Mouse (Mus musculus): ENCODE measurements around the gene Rpl23. TPM values are rescaled to one million over a fixed set of nuclear protein-coding genes. Genes with fewer than 3 reads are reported as not detected.

The Rpl23 gene
- polyA plus RNA-seq, 1 experiment from 2014 or later, result 299 TPM

DNA sequence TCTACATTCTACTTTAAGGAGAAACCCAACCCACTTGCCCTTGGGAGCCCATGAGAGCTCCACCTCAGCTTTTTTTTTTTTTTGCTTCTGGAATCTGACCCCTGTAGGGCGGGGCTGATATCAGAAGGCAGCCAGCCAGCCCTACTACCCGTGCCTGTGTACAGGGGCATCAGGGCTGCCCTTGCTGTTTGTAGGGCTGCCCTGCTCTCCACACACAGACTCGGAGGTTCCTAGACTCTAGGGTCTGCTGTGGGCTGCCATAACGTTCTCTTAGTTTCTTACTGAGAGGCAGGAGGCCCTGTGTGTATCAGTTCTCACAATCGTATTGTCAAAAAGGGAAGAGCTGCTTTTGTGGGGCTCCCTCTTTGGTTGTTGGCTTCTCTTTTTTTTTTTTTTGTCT, 35.1 kb upstream of the Rpl23 start:
- H3K4me3 ChIP-seq (ENCODE audit: low read length), result no peak overlapping the region
- no peaks in the 10 kb centered on the region for H3K9me3 ChIP-seq (replicated peaks; ENCODE audit: control insufficient read depth, low read length)
- no peak overlapping the region; the same call in 1 of the 2 replicates for H3K4me2 ChIP-seq (ENCODE audit: low read depth, low read length)
- H3K27ac ChIP-seq (ENCODE audit: low read length), result peak overlapping the region; percentile 76
- whole genome bisulfite sequencing, result 20% methylated on average over 5 of the region's 5 CpGs
- H3K36me3 ChIP-seq (ENCODE audit: control insufficient read depth, insufficient read depth), result 0 out of 2 replicates have a peak, but pooled peaks cover 8% of the 10 kb centered on the region
- peak overlapping the region; percentile 55; the same call in 1 of the 2 replicates for H3K9ac ChIP-seq (ENCODE audit: low read length)
- peak; percentile 53; the same call in 1 of the 2 replicates for ATAC-seq (replicated peaks; ENCODE audit: extremely low read depth, insufficient read depth, low FRiP score)
- H3K4me1 ChIP-seq (ENCODE audit: control insufficient read depth, insufficient read depth, low read length), result peaks cover 68% of the 10 kb centered on the region
- no peaks in the 10 kb centered on the region for H3K27me3 ChIP-seq (ENCODE audit: control insufficient read depth, insufficient read depth, low read length)

DNA sequence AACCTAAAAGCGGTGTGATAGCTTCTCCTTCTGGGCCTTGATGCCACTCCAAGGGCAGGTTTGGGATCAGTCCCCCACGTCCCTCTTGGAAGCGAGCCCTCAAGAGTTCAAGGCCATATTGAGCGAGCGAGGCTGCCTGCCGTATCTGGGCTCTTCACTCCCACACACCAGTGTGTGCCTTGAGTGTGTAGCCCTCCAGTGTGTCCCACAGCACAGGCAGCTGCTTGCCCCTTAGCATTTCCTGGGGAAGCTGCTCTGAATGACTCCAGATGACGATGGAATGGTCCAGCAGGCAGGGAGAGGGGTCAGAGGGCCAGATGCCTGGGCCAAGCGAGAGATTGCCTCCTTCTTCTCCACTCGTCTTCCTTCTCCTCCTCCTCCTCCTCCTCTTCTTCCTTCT, 34.7 kb upstream of the Rpl23 start:
- ATAC-seq (replicated peaks; ENCODE audit: extremely low read depth, insufficient read depth, low FRiP score), result no peak
- Histone ChIP-seq H3K27me3 (ENCODE audit: control insufficient read depth, insufficient read depth, low read length) (no peaks in the 10 kb centered on the region), H3K4me2 (ENCODE audit: low read depth, low read length) (peak overlapping the region; percentile 23; the same call in 1 of the 2 replicates), H3K4me3 (ENCODE audit: low read length) (no peak overlapping the region), H3K4me1 (ENCODE audit: control insufficient read depth, insufficient read depth, low read length) (peaks cover 73% of the 10 kb centered on the region), H3K9ac (ENCODE audit: low read length) (peak overlapping the region; percentile 55; the same call in 1 of the 2 replicates), H3K36me3 (ENCODE audit: control insufficient read depth, insufficient read depth) (0 out of 2 replicates have a peak, but pooled peaks cover 8% of the 10 kb centered on the region), H3K9me3 (replicated peaks; ENCODE audit: control insufficient read depth, low read length) (no peaks in the 10 kb centered on the region), H3K27ac (ENCODE audit: low read length) (peak overlapping the region; percentile 76)
- 45% methylated on average over 9 of the region's 9 CpGs for WGBS

DNA sequence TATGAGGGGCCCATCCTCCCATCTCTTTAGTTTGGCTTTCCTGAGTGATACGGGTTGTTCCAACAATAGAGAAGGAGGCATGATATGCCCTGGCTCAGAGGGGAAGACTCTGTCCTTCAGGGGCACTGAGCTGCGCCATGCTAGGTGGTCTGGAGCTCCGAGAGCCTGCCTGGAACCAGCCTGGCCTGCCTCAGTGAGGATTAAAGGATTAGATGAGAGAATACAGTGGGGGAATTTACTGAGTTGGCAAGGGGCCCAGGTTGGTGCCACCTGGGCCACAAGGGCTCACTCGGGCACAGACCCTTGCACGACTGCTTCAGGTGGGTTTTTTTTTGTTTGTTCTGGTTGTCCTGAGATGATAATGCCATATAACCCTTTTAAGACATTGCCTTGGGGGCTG, 33.9 kb upstream of the Rpl23 start:
- no peaks in the 10 kb centered on the region for H3K9me3 ChIP-seq (replicated peaks; ENCODE audit: control insufficient read depth, low read length)
- peaks cover 74% of the 10 kb centered on the region for H3K4me1 ChIP-seq (ENCODE audit: control insufficient read depth, insufficient read depth, low read length)
- no peak overlapping the region for H3K4me2 ChIP-seq (ENCODE audit: low read depth, low read length)
- no peak overlapping the region for H3K4me3 ChIP-seq (ENCODE audit: low read length)
- H3K27ac ChIP-seq (ENCODE audit: low read length), result peak overlapping the region; percentile 30
- 72% methylated on average over 5 of the region's 5 CpGs for WGBS
- no peak for ATAC-seq (replicated peaks; ENCODE audit: extremely low read depth, insufficient read depth, low FRiP score)
- no peak overlapping the region for H3K9ac ChIP-seq (ENCODE audit: low read length)
- H3K27me3 ChIP-seq (ENCODE audit: control insufficient read depth, insufficient read depth, low read length), result no peaks in the 10 kb centered on the region
- H3K36me3 ChIP-seq (ENCODE audit: control insufficient read depth, insufficient read depth), result 0 out of 2 replicates have a peak, but pooled peaks cover 8% of the 10 kb centered on the region

DNA sequence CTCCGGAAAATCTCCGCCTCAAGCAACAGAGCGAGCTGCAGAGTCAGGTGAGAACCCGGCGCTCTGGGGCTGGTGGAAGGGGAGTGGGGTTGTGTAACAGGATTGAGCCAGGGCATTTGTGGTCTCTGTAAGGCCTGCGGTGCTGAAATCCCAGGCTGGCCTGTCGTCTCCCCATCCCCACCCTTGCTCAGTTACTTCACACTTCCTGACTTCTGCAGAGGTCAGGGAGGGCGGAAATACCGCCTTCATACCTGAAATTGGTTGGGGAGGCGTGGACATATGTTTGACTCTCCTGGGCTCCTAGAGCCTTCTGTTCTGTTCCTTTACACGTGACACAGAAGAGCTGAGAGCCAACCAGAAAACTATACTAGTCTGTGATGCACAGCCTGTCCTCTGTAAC, 33.5 kb upstream of the Rpl23 start:
- Histone ChIP-seq H3K4me3 (ENCODE audit: low read length) (no peak overlapping the region), H3K27ac (ENCODE audit: low read length) (peak overlapping the region; percentile 30), H3K27me3 (ENCODE audit: control insufficient read depth, insufficient read depth, low read length) (no peaks in the 10 kb centered on the region), H3K36me3 (ENCODE audit: control insufficient read depth, insufficient read depth) (0 out of 2 replicates have a peak, but pooled peaks cover 8% of the 10 kb centered on the region), H3K9me3 (replicated peaks; ENCODE audit: control insufficient read depth, low read length) (no peaks in the 10 kb centered on the region), H3K9ac (ENCODE audit: low read length) (peak overlapping the region; percentile 32; the same call in 1 of the 2 replicates), H3K4me2 (ENCODE audit: low read depth, low read length) (no peak overlapping the region), H3K4me1 (ENCODE audit: control insufficient read depth, insufficient read depth, low read length) (peaks cover 72% of the 10 kb centered on the region)
- 72% methylated on average over 11 of the region's 11 CpGs for WGBS
- no peak for ATAC-seq (replicated peaks; ENCODE audit: extremely low read depth, insufficient read depth, low FRiP score)

DNA sequence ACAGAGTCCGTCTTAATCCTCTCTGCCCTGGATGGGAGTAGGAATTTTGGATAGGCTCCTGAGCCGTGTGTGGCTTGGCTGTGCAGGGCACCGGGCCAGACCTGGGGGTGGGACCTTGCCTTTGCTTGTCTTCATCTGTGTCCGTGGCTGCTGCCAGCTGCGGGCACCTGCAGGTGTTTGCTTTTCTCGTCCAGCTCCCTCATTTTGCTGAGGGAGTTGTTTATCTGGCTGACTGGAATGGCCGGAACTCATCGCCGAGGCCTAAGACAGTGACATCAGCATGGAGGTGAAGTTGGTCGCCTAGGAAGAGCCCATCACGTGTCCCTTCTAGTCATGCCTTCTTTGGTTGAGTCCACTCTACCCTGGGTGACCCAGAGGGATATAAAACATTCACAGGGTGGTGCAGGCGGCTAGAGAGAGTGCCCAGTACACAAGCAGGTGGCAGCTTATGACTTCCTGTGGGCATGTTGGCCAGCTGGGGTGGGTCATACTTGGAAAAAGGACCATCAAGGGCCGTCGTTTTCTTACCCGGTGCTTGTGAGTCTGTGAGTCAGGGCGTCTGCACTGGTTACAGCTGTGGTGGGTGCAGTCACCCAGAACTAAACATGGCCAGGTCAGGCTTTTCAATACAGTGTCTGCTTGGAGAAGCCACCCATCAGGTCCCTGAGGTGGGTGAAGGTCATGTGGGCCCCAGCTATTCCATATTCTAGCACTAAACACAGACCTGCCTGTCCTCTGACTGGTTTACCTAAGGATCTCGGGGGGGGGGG, 31.7 kb upstream of the Rpl23 start:
- Histone ChIP-seq H3K9me3 (replicated peaks; ENCODE audit: control insufficient read depth, low read length) (no peaks in the 10 kb centered on the region), H3K4me3 (ENCODE audit: low read length) (no peak overlapping the region), H3K27me3 (ENCODE audit: control insufficient read depth, insufficient read depth, low read length) (no peaks in the 10 kb centered on the region), H3K36me3 (ENCODE audit: control insufficient read depth, insufficient read depth) (0 out of 2 replicates have a peak, but pooled peaks cover 8% of the 10 kb centered on the region), H3K27ac (ENCODE audit: low read length) (no peak overlapping the region), H3K4me2 (ENCODE audit: low read depth, low read length) (no peak overlapping the region), H3K4me1 (ENCODE audit: control insufficient read depth, insufficient read depth, low read length) (peaks cover 76% of the 10 kb centered on the region), H3K9ac (ENCODE audit: low read length) (no peak overlapping the region)
- no peak for ATAC-seq (replicated peaks; ENCODE audit: extremely low read depth, insufficient read depth, low FRiP score)
- 72% methylated on average over 17 of the region's 17 CpGs for WGBS

DNA sequence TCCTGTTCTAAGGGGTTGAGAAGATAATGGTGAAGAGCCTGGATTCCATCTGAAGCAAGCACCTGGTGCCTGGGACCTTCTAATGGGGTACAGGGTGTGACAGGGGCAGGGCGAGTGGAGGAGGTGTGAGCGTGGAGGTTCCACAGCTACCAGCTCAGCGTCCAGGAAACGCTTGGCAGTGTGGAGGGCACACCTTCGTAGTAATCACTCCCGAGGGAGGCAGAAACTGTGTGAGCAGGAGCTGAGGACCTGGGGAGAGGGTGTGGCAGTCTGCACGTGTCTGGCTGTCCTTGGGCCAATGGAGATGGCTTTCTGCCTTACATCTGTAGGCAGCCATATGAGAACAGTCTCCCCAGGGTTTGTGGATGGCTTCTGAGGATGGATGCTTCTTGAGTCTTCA, 30.8 kb upstream of the Rpl23 start:
- Histone ChIP-seq H3K9ac (ENCODE audit: low read length) (no peak overlapping the region), H3K27ac (ENCODE audit: low read length) (no peak overlapping the region), H3K36me3 (ENCODE audit: control insufficient read depth, insufficient read depth) (peaks cover 8% of the 10 kb centered on the region; the same call in 1 of the 2 replicates), H3K9me3 (replicated peaks; ENCODE audit: control insufficient read depth, low read length) (no peaks in the 10 kb centered on the region), H3K4me1 (ENCODE audit: control insufficient read depth, insufficient read depth, low read length) (peaks cover 76% of the 10 kb centered on the region), H3K4me2 (ENCODE audit: low read depth, low read length) (no peak overlapping the region), H3K27me3 (ENCODE audit: control insufficient read depth, insufficient read depth, low read length) (no peaks in the 10 kb centered on the region), H3K4me3 (ENCODE audit: low read length) (no peak overlapping the region)
- ATAC-seq (replicated peaks; ENCODE audit: extremely low read depth, insufficient read depth, low FRiP score), result no peak
- 37% methylated on average over 7 of the region's 7 CpGs for WGBS

DNA sequence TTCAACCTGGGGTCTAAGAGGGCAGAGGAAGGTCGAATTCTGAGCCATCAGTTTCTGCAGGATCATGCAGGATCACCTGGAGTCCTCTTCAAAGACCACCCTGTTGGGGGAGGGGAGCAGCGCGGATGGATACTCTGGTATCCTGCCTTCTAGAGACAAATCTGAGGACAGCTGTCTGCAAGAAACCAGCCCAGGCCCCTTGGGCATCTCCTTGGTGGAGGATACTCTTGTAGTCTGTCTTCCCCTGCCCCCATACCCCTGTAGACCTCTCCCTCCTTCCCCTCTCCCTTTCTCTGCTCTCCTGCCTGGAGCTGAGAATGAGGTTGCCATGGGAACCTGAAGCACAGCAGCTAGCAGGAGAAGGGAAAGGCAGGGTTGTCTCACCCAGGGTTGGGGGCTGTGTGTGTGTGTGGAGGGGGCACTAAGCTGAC, 30.3 kb upstream of the Rpl23 start:
- no peak overlapping the region for H3K4me2 ChIP-seq (ENCODE audit: low read depth, low read length)
- H3K9me3 ChIP-seq (replicated peaks; ENCODE audit: control insufficient read depth, low read length), result no peaks in the 10 kb centered on the region
- H3K4me1 ChIP-seq (ENCODE audit: control insufficient read depth, insufficient read depth, low read length), result peaks cover 76% of the 10 kb centered on the region
- H3K27me3 ChIP-seq (ENCODE audit: control insufficient read depth, insufficient read depth, low read length), result no peaks in the 10 kb centered on the region
- ATAC-seq (replicated peaks; ENCODE audit: extremely low read depth, insufficient read depth, low FRiP score), result no peak
- no peak overlapping the region for H3K4me3 ChIP-seq (ENCODE audit: low read length)
- H3K27ac ChIP-seq (ENCODE audit: low read length), result no peak overlapping the region
- H3K9ac ChIP-seq (ENCODE audit: low read length), result 0 out of 2 replicates have a peak overlapping the region, but pooled peaks have one; percentile 25
- WGBS, result 65% methylated on average over 3 of the region's 3 CpGs
- peaks cover 8% of the 10 kb centered on the region; the same call in 1 of the 2 replicates for H3K36me3 ChIP-seq (ENCODE audit: control insufficient read depth, insufficient read depth)

DNA sequence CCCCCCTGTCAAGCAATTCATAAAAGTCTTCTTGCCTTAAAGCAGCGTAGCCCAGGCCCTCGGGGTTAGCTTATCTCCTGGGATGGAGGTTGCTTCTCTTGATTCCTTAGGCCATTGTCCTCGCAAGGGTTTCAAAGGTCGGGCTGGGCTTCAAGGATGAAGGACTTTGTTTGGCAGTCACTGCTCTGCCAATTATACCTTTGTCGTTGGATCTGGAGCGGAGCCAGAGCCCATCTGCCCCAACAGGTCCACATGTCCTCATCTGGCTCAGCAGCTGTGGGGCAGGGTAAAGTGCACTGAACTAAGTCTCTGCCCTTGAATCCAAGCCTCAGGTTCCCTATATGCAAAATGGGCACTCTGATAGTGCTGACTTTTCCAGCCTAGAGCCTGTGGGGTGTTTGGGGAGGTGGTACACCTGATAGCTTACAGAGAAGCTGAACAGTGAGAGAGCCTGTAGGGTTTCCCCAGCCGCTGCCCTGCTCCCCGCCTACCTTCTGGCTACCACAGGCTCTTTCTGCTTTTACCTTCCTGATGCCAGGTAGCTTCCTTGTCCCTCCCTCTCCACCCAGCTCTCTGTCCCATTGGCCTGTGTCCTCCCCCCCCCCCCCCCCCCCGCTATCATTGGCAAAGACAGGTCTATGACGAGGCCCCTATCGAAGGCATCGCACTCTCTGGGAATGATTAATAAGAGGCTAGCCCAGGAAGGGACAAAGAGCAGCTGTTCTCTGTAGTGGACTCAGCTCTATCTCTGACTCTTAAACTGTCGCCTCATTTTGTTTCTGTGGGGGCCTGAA, 29.5 kb upstream of the Rpl23 start:
- no peak for ATAC-seq (replicated peaks; ENCODE audit: extremely low read depth, insufficient read depth, low FRiP score)
- Histone ChIP-seq H3K4me2 (ENCODE audit: low read depth, low read length) (no peak overlapping the region), H3K9me3 (replicated peaks; ENCODE audit: control insufficient read depth, low read length) (no peaks in the 10 kb centered on the region), H3K9ac (ENCODE audit: low read length) (no peak overlapping the region), H3K4me1 (ENCODE audit: control insufficient read depth, insufficient read depth, low read length) (peaks cover 72% of the 10 kb centered on the region), H3K4me3 (ENCODE audit: low read length) (no peak overlapping the region), H3K27me3 (ENCODE audit: control insufficient read depth, insufficient read depth, low read length) (no peaks in the 10 kb centered on the region), H3K36me3 (ENCODE audit: control insufficient read depth, insufficient read depth) (peaks cover 8% of the 10 kb centered on the region; the same call in 1 of the 2 replicates), H3K27ac (ENCODE audit: low read length) (no peak overlapping the region)
- 46% methylated on average over 12 of the region's 13 CpGs for WGBS
